Comparison of ENCODE assay signal across 27 mouse cellular contexts in the genomic region with DNA sequence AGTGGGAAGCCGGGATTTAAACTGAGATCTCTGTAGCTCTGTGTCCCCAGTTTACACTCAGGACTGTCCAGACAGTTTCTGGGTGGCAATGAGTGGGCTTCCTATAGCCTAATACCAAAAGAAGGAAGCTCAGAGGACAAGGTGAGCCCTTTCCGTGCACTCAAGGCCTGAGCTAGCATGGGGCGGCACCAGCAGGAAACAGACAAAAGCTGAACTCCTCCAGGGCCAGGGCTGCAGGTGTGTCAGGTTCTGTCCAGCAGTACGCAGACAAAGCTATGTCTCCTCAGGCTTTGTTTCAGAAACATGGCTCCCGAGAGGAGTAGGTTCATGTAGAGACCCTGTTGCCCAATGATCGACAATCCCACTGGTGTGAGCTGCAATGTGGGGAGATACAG. TPM values are rescaled to one million over a fixed set of nuclear protein-coding genes. Genes with fewer than 3 reads are reported as not detected.
DNase-seq lines count a peak whose midpoint lies in the region; ATAC-seq and TF ChIP-seq lines count a peak whose summit lies in the region.
"Had no signal": no experiment of that assay in that cellular context is flagged by ENCODE, and none has a peak within 500 bp of the region (broad histone marks: within the 10 kb centered on the region; RNA-seq: fewer than 3 reads in every experiment).

No protein-coding gene starts in this region.

- TF ChIP-seq CTCF in forebrain, postnatal 0 days (IDR thresholded peaks at IDR 0.05; ENCODE audit: low read depth), result no peak

- no peak for DNase-seq in forebrain, embryonic 10.5 days (ENCODE audit: extremely low spot score, low spot score)
- no peak for DNase-seq in forebrain, postnatal 0 days
- no peak for DNase-seq in hindbrain, embryonic 10.5 days (ENCODE audit: low spot score)
- peak; percentile 64 for DNase-seq in ES-CJ7 (ENCODE audit: low read depth, low spot score)
- no peak for DNase-seq in embryonic facial prominence, embryonic 10.5 days (ENCODE audit: low spot score)
- DNase-seq in natural killer cell, adult 2 months (ENCODE audit: low spot score in 2 of 2), result no peak
- DNase-seq: adrenal gland, postnatal 10 days; adrenal gland, postnatal 36 days; cerebellum, adult 18-20 months; cerebellum, adult 9-10 months; cerebellum, postnatal 25 days; gastrocnemius, adult 2 months; gastrocnemius, postnatal 14 days; heart, adult 11 months; heart, postnatal 36 days; kidney, adult 2 months had no signal

- ATAC-seq in forebrain, postnatal 0 days, result no peak
- no peak for ATAC-seq in hindbrain, embryonic 12.5 days (ENCODE audit: low FRiP score)
- ATAC-seq in megakaryocyte, adult 5-6 weeks (ENCODE audit: poor library complexity, severe bottlenecking), result no peak
- ATAC-seq: activated CD4-positive, CD25-positive, alpha-beta regulatory T cell, adult 4 months; forebrain, embryonic 13.5 days; forebrain, embryonic 16.5 days; intestine, postnatal 0 days had no signal

- peaks cover 38% of the 10 kb centered on the region for H3K4me1 ChIP-seq in forebrain, embryonic 10.5 days
- H3K4me1 ChIP-seq in forebrain, postnatal 0 days (ENCODE audit: insufficient read depth), result no peaks in the 10 kb centered on the region
- H3K4me1 ChIP-seq in hindbrain, embryonic 10.5 days (replicated peaks), result peaks cover 20% of the 10 kb centered on the region
- no peaks in the 10 kb centered on the region; the same call in 1 of the 2 replicates for H3K4me1 ChIP-seq in hindbrain, embryonic 12.5 days
- H3K4me1 ChIP-seq in embryonic facial prominence, embryonic 10.5 days, result peaks cover 40% of the 10 kb centered on the region
- H3K4me1 ChIP-seq: forebrain, embryonic 13.5 days; hindbrain, embryonic 15.5 days had no signal

- H3K4me3 ChIP-seq in forebrain, embryonic 10.5 days, result no peak overlapping the region
- no peak overlapping the region for H3K4me3 ChIP-seq in forebrain, postnatal 0 days (ENCODE audit: low read depth, low read length)
- H3K4me3 ChIP-seq in hindbrain, embryonic 10.5 days, result no peak overlapping the region
- H3K4me3 ChIP-seq in hindbrain, embryonic 12.5 days, result no peak overlapping the region
- no peak overlapping the region for H3K4me3 ChIP-seq in embryonic facial prominence, embryonic 10.5 days
- H3K4me3 ChIP-seq: embryonic facial prominence, embryonic 13.5 days; erythroblast, embryonic 14.5 days; forebrain, embryonic 13.5 days; gastrocnemius, adult 2 months; hindbrain, embryonic 15.5 days had no signal

- H3K9me3 ChIP-seq in forebrain, embryonic 10.5 days, result peaks cover 5% of the 10 kb centered on the region
- H3K9me3 ChIP-seq in forebrain, postnatal 0 days (ENCODE audit: low read length), result no peaks in the 10 kb centered on the region
- no peaks in the 10 kb centered on the region for H3K9me3 ChIP-seq in hindbrain, embryonic 10.5 days
- H3K9me3 ChIP-seq in hindbrain, embryonic 12.5 days (replicated peaks), result no peaks in the 10 kb centered on the region
- H3K9me3 ChIP-seq in embryonic facial prominence, embryonic 10.5 days, result 0 out of 2 replicates have a peak, but pooled peaks cover 8% of the 10 kb centered on the region
- H3K9me3 ChIP-seq: embryonic facial prominence, embryonic 13.5 days; hindbrain, embryonic 15.5 days had no signal

- H3K9ac ChIP-seq in forebrain, postnatal 0 days, result no peak overlapping the region
- H3K9ac ChIP-seq in hindbrain, embryonic 12.5 days, result no peak overlapping the region
- H3K9ac ChIP-seq: embryonic facial prominence, embryonic 13.5 days; forebrain, embryonic 13.5 days; hindbrain, embryonic 15.5 days had no signal

- 80% methylated on average over 6 of the region's 6 CpGs for WGBS in forebrain, embryonic 10.5 days
- WGBS in forebrain, postnatal 0 days, result 78% methylated on average over 6 of the region's 6 CpGs
- WGBS in hindbrain, embryonic 10.5 days, result 77% methylated on average over 6 of the region's 6 CpGs
- WGBS in hindbrain, embryonic 12.5 days, result 81% methylated on average over 6 of the region's 6 CpGs
- 73% methylated on average over 6 of the region's 6 CpGs for WGBS in embryonic facial prominence, embryonic 10.5 days

- H3K36me3 ChIP-seq in forebrain, embryonic 10.5 days (replicated peaks), result no peaks in the 10 kb centered on the region
- H3K36me3 ChIP-seq in forebrain, postnatal 0 days (ENCODE audit: insufficient read depth), result no peaks in the 10 kb centered on the region
- no peaks in the 10 kb centered on the region for H3K36me3 ChIP-seq in hindbrain, embryonic 10.5 days
- H3K36me3 ChIP-seq in hindbrain, embryonic 12.5 days, result no peaks in the 10 kb centered on the region
- no peaks in the 10 kb centered on the region for H3K36me3 ChIP-seq in embryonic facial prominence, embryonic 10.5 days (replicated peaks)
- H3K36me3 ChIP-seq: embryonic facial prominence, embryonic 13.5 days; hindbrain, embryonic 15.5 days had no signal

- H3K27me3 ChIP-seq in forebrain, embryonic 10.5 days (ENCODE audit: poor library complexity, severe bottlenecking), result no peaks in the 10 kb centered on the region
- H3K27me3 ChIP-seq in forebrain, postnatal 0 days (ENCODE audit: insufficient read depth, low read length), result no peaks in the 10 kb centered on the region
- H3K27me3 ChIP-seq in hindbrain, embryonic 10.5 days (ENCODE audit: insufficient read depth, poor library complexity, severe bottlenecking), result no peaks in the 10 kb centered on the region
- no peaks in the 10 kb centered on the region; the same call in 1 of the 2 replicates for H3K27me3 ChIP-seq in hindbrain, embryonic 12.5 days
- no peaks in the 10 kb centered on the region for H3K27me3 ChIP-seq in embryonic facial prominence, embryonic 10.5 days (replicated peaks; ENCODE audit: low read depth, poor library complexity, severe bottlenecking)
- H3K27me3 ChIP-seq: CH12.LX; forebrain, embryonic 13.5 days; hindbrain, embryonic 15.5 days had no signal

- no peak overlapping the region for H3K4me2 ChIP-seq in forebrain, postnatal 0 days (ENCODE audit: low read depth)
- no peak overlapping the region for H3K4me2 ChIP-seq in hindbrain, embryonic 12.5 days (replicated peaks)
- H3K4me2 ChIP-seq: embryonic facial prominence, embryonic 13.5 days; forebrain, embryonic 13.5 days; hindbrain, embryonic 15.5 days had no signal

- H3K27ac ChIP-seq in forebrain, embryonic 10.5 days, result peak overlapping the region; percentile 25; the same call in 1 of the 2 replicates
- H3K27ac ChIP-seq in forebrain, postnatal 0 days (ENCODE audit: low read depth, low read length), result no peak overlapping the region
- H3K27ac ChIP-seq in hindbrain, embryonic 10.5 days, result 0 out of 2 replicates have a peak overlapping the region, but pooled peaks have one; percentile 16
- no peak overlapping the region for H3K27ac ChIP-seq in hindbrain, embryonic 12.5 days
- H3K27ac ChIP-seq in embryonic facial prominence, embryonic 10.5 days (replicated peaks), result 0 out of 2 replicates have a peak overlapping the region, but pooled peaks have one; percentile 7
- H3K27ac ChIP-seq: embryonic facial prominence, embryonic 13.5 days; forebrain, embryonic 13.5 days; gastrocnemius, adult 2 months; hindbrain, embryonic 15.5 days had no signal

RNA-seq across cellular contexts. Expression of a gene that starts 35.9 kb away (rescaled TPM):
- 0.27 and 0.30 TPM in 2 replicates for polyA plus RNA-seq in forebrain, embryonic 10.5 days (2016; fragmentation: Nextera tagmentation; extraction: Ambion mirVana)
- total RNA-seq in forebrain, postnatal 0 days (2014; rRNA removed), result 0.54 and 1.0 TPM in 2 replicates
- polyA plus RNA-seq in forebrain, postnatal 0 days (2015; fragmentation: Nextera tagmentation; extraction: Ambion mirVana), result 0.18 and 0.22 TPM in 2 replicates
- 0.26 and 0.43 TPM in 2 replicates for polyA plus RNA-seq in hindbrain, embryonic 10.5 days (2016; fragmentation: Nextera tagmentation; extraction: Ambion mirVana)
- polyA plus RNA-seq in hindbrain, embryonic 12.5 days (2016; fragmentation: Nextera tagmentation; extraction: Ambion mirVana), result 0.72 and 0.85 TPM in 2 replicates
- polyA plus RNA-seq in embryonic facial prominence, embryonic 10.5 days (2016; fragmentation: Nextera tagmentation; extraction: Ambion mirVana), result 0.40 and 0.42 TPM in 2 replicates
- total RNA-seq in megakaryocyte, adult 5-6 weeks (2015), result 0.16 and 0.58 TPM in 2 replicates
- 0.33 and 0.61 TPM in 2 replicates for total RNA-seq in megakaryocyte, adult 5-6 weeks (2017)
- total RNA-seq: MEL had no signal
- polyA plus RNA-seq: activated CD4-positive, CD25-positive, alpha-beta regulatory T cell, adult 4 months; erythroblast, embryonic 14.5 days had no signal

Comparison
In these comparisons a context has a peak if more than half of its experiments do, and no peak if none do; other contexts are left out.
1. H3K27ac ChIP-seq: peak in forebrain, embryonic 10.5 days (single experiment), hindbrain, embryonic 10.5 days (single experiment) and embryonic facial prominence, embryonic 10.5 days (single experiment); none in forebrain, postnatal 0 days (single experiment) and hindbrain, embryonic 12.5 days (single experiment).